18 mouse cellular contexts compared by ENCODE assay signal in the genomic region with DNA sequence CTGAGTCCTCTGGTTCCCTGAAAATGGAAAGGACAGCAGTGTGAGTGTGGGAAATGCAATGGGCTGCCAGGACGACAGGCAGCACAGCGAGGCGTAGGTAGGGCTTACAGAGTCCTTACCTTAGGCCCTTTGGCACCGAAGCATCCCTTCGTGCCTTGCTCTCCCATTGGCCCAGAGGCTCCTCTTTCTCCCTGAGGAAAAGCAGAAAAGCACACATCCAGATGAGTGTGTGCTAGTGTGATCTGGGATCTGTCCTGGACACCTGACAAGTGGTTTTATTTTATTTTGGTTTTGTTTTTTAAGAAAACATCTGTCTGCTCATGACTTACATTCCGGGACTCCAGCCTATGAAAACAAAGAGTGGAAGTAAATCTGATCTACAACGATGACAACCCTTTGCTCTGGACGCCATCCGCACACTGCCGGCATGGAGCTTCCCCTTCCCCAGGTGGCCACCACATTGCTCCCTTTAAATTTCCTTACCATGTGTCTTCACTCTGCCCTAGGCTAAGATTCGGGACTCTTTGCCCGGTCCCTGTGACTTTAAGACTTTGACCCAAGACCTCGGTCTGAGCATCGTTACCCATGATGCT.
DNase-seq lines count a peak whose midpoint lies in the region; ATAC-seq lines count a peak whose summit lies in the region.
"Had no signal": no experiment of that assay in that cellular context is flagged by ENCODE, and none has a peak within 500 bp of the region (broad histone marks: within the 10 kb centered on the region; RNA-seq: fewer than 3 reads in every experiment).

No protein-coding gene starts in this region.

- no peaks in the 10 kb centered on the region for H3K36me3 ChIP-seq in neural tube, embryonic 15.5 days
- H3K36me3 ChIP-seq: embryonic facial prominence, embryonic 12.5 days; liver, embryonic 13.5 days; lung, embryonic 15.5 days; midbrain, embryonic 13.5 days had no signal

- H3K4me1 ChIP-seq in neural tube, embryonic 15.5 days, result no peaks in the 10 kb centered on the region
- H3K4me1 ChIP-seq: liver, embryonic 13.5 days; midbrain, embryonic 13.5 days had no signal

- peak; percentile 92 for DNase-seq in heart, adult 11 months
- no peak for DNase-seq in heart, postnatal 14 days
- DNase-seq in neural tube, embryonic 10.5 days (ENCODE audit: extremely low spot score, low spot score), result peak; percentile 32
- peak; percentile 8 for DNase-seq in kidney, postnatal 14 days
- DNase-seq in cerebellum, adult 11 months, result no peak
- DNase-seq in yolk sac, embryonic 10.5 days (ENCODE audit: low spot score), result no peak
- DNase-seq: cerebellum, postnatal 10 days; gastrocnemius, postnatal 10 days; left cerebral cortex, postnatal 4 days; liver, embryonic 13.5 days; right cerebral cortex, postnatal 4 days had no signal

- ATAC-seq in neural tube, embryonic 15.5 days (ENCODE audit: low FRiP score), result no peak
- ATAC-seq: inflammation-experienced regulatory T-cells, adult 6 months; midbrain, embryonic 13.5 days had no signal

- WGBS in neural tube, embryonic 15.5 days, result 87% methylated on average over 14 of the region's 14 CpGs

- no peak overlapping the region for H3K9ac ChIP-seq in neural tube, embryonic 15.5 days (replicated peaks)
- H3K9ac ChIP-seq: embryonic facial prominence, embryonic 12.5 days; liver, embryonic 13.5 days; lung, embryonic 15.5 days; midbrain, embryonic 13.5 days had no signal

- no peaks in the 10 kb centered on the region for H3K9me3 ChIP-seq in neural tube, embryonic 15.5 days (replicated peaks)
- H3K9me3 ChIP-seq: embryonic facial prominence, embryonic 12.5 days; lung, embryonic 15.5 days; midbrain, embryonic 13.5 days had no signal

- no peak overlapping the region for H3K27ac ChIP-seq in neural tube, embryonic 15.5 days (replicated peaks)
- H3K27ac ChIP-seq: embryonic facial prominence, embryonic 12.5 days; layer of hippocampus, adult 2 months; liver, embryonic 13.5 days; lung, embryonic 15.5 days; macrophage; midbrain, embryonic 13.5 days had no signal

- H3K27me3 ChIP-seq in neural tube, embryonic 15.5 days (replicated peaks), result no peaks in the 10 kb centered on the region
- H3K27me3 ChIP-seq: embryonic facial prominence, embryonic 12.5 days; liver, embryonic 13.5 days; lung, embryonic 15.5 days; midbrain, embryonic 13.5 days had no signal

- H3K4me3 ChIP-seq in neural tube, embryonic 15.5 days (replicated peaks), result no peak overlapping the region
- H3K4me3 ChIP-seq: embryonic facial prominence, embryonic 12.5 days; layer of hippocampus, adult 2 months; liver, embryonic 13.5 days; lung, embryonic 15.5 days; midbrain, embryonic 13.5 days had no signal

- intact Hi-C loops in heart, postnatal 14 days (cut with DNase I), result no loop called here

- H3K4me2 ChIP-seq in neural tube, embryonic 15.5 days, result no peak overlapping the region
- H3K4me2 ChIP-seq: embryonic facial prominence, embryonic 12.5 days; liver, embryonic 13.5 days; lung, embryonic 15.5 days; midbrain, embryonic 13.5 days had no signal

Comparison
In these comparisons a context has a peak if more than half of its experiments do, and no peak if none do; other contexts are left out.
1. DNase-seq: peak in heart, adult 11 months (single experiment), neural tube, embryonic 10.5 days (single experiment) and kidney, postnatal 14 days (single experiment); none in heart, postnatal 14 days (0 of 2), cerebellum, adult 11 months (single experiment) and yolk sac, embryonic 10.5 days (single experiment).